Mouse (Mus musculus): ENCODE data around the gene Zkscan3. TPM values are rescaled to one million over a fixed set of nuclear protein-coding genes. Genes with fewer than 3 reads are reported as not detected.
A peak's percentile ranks its signal among the peaks of the same experiment; 100 is the strongest.

The Zkscan3 gene
- polyA plus RNA-seq, 1 experiment: 11.7 TPM

- Histone ChIP-seq H3K27ac (ENCODE audit: insufficient read depth, low read depth, low read length) (no peak overlapping the region), H3K36me3 (ENCODE audit: control insufficient read depth, insufficient read depth, low read length) (peaks cover 46% of the 10 kb centered on the region), H3K4me3 (ENCODE audit: low read depth, low read length) (no peak overlapping the region), H3K27me3 (ENCODE audit: control insufficient read depth, insufficient read depth, low read length) (no peaks in the 10 kb centered on the region), H3K4me1 (ENCODE audit: control insufficient read depth, insufficient read depth, insufficient read length, low read length) (no peaks in the 10 kb centered on the region)
- WGBS: 92% methylated on average over 6 of the region's 6 CpGs
- TF ChIP-seq CTCF (IDR thresholded peaks at IDR 0.05; ENCODE audit: extremely low read depth, insufficient read length, insufficient replicate concordance, low read depth, low read length) (no peak), POLR2A (IDR thresholded peaks at IDR 0.05; ENCODE audit: low read depth, low read length) (no peak)
Measured at GRCm38 (mm10) chr13:21395623-21396022, 6.9 kb downstream of the Zkscan3 start.

- H3K36me3 ChIP-seq (ENCODE audit: control insufficient read depth, insufficient read depth, low read length): peaks cover 49% of the 10 kb centered on the region
- no peak overlapping the region for H3K27ac ChIP-seq (ENCODE audit: insufficient read depth, low read depth, low read length)
- no peaks in the 10 kb centered on the region for H3K27me3 ChIP-seq (ENCODE audit: control insufficient read depth, insufficient read depth, low read length)
- H3K4me3 ChIP-seq (ENCODE audit: low read depth, low read length): no peak overlapping the region
- no peaks in the 10 kb centered on the region for H3K4me1 ChIP-seq (ENCODE audit: control insufficient read depth, insufficient read depth, insufficient read length, low read length)
- 91% methylated on average over 1 of the region's 1 CpGs for whole genome bisulfite sequencing
- no peak for TF ChIP-seq POLR2A (IDR thresholded peaks at IDR 0.05; ENCODE audit: low read depth, low read length)
- no peak for TF ChIP-seq CTCF (IDR thresholded peaks at IDR 0.05; ENCODE audit: extremely low read depth, insufficient read length, insufficient replicate concordance, low read depth, low read length)
Measured at GRCm38 (mm10) chr13:21395211-21395610, 7.3 kb downstream of the Zkscan3 start.

GRCm38 (mm10) chr13:21377773-21378172 is 24.8 kb downstream of the Zkscan3 start:
- Histone ChIP-seq H3K36me3 (ENCODE audit: control insufficient read depth, insufficient read depth, low read length) (no peaks in the 10 kb centered on the region), H3K4me3 (ENCODE audit: low read depth, low read length) (no peak overlapping the region), H3K27ac (ENCODE audit: insufficient read depth, low read depth, low read length) (no peak overlapping the region), H3K4me1 (ENCODE audit: control insufficient read depth, insufficient read depth, insufficient read length, low read length) (no peaks in the 10 kb centered on the region), H3K27me3 (ENCODE audit: control insufficient read depth, insufficient read depth, low read length) (no peaks in the 10 kb centered on the region)
- no peak for TF ChIP-seq POLR2A (IDR thresholded peaks at IDR 0.05; ENCODE audit: low read depth, low read length)
- TF ChIP-seq CTCF (IDR thresholded peaks at IDR 0.05; ENCODE audit: extremely low read depth, insufficient read length, insufficient replicate concordance, low read depth, low read length): no peak
- WGBS: 88% methylated on average over 2 of the region's 2 CpGs

GRCm38 (mm10) chr13:21372700-21373099 is 29.9 kb downstream of the Zkscan3 start:
- 84% methylated on average over 2 of the region's 2 CpGs for WGBS
- no peak for TF ChIP-seq CTCF (IDR thresholded peaks at IDR 0.05; ENCODE audit: extremely low read depth, insufficient read length, insufficient replicate concordance, low read depth, low read length)
- no peak for TF ChIP-seq POLR2A (IDR thresholded peaks at IDR 0.05; ENCODE audit: low read depth, low read length)
- no peak overlapping the region for H3K4me3 ChIP-seq (ENCODE audit: low read depth, low read length)
- peaks cover 17% of the 10 kb centered on the region for H3K36me3 ChIP-seq (ENCODE audit: control insufficient read depth, insufficient read depth, low read length)
- no peak overlapping the region for H3K27ac ChIP-seq (ENCODE audit: insufficient read depth, low read depth, low read length)
- H3K4me1 ChIP-seq (ENCODE audit: control insufficient read depth, insufficient read depth, insufficient read length, low read length): no peaks in the 10 kb centered on the region
- no peaks in the 10 kb centered on the region for H3K27me3 ChIP-seq (ENCODE audit: control insufficient read depth, insufficient read depth, low read length)

- H3K4me1 ChIP-seq (ENCODE audit: control insufficient read depth, insufficient read depth, insufficient read length, low read length): 0 out of 2 replicates have a peak, but pooled peaks cover 1% of the 10 kb centered on the region
- no peaks in the 10 kb centered on the region for H3K27me3 ChIP-seq (ENCODE audit: control insufficient read depth, insufficient read depth, low read length)
- H3K36me3 ChIP-seq (ENCODE audit: control insufficient read depth, insufficient read depth, low read length): peaks cover 20% of the 10 kb centered on the region
- TF ChIP-seq POLR2A (IDR thresholded peaks at IDR 0.05; ENCODE audit: low read depth, low read length) (no peak), CTCF (IDR thresholded peaks at IDR 0.05; ENCODE audit: extremely low read depth, insufficient read length, insufficient replicate concordance, low read depth, low read length) (no peak)
- 71% methylated on average over 6 of the region's 6 CpGs for WGBS
- H3K27ac ChIP-seq (ENCODE audit: insufficient read depth, low read depth, low read length): no peak overlapping the region
- no peak overlapping the region for H3K4me3 ChIP-seq (ENCODE audit: low read depth, low read length)
Measured at GRCm38 (mm10) chr13:21366635-21367034, 35.9 kb downstream of the Zkscan3 start.

- Histone ChIP-seq H3K27me3 (ENCODE audit: control insufficient read depth, insufficient read depth, low read length) (no peaks in the 10 kb centered on the region), H3K4me1 (ENCODE audit: control insufficient read depth, insufficient read depth, insufficient read length, low read length) (0 out of 2 replicates have a peak, but pooled peaks cover 1% of the 10 kb centered on the region), H3K36me3 (ENCODE audit: control insufficient read depth, insufficient read depth, low read length) (peaks cover 7% of the 10 kb centered on the region), H3K27ac (ENCODE audit: insufficient read depth, low read depth, low read length) (no peak overlapping the region), H3K4me3 (ENCODE audit: low read depth, low read length) (no peak overlapping the region)
- WGBS: 70% methylated on average over 12 of the region's 12 CpGs
- TF ChIP-seq CTCF (IDR thresholded peaks at IDR 0.05; ENCODE audit: extremely low read depth, insufficient read length, insufficient replicate concordance, low read depth, low read length) (no peak), POLR2A (IDR thresholded peaks at IDR 0.05; ENCODE audit: low read depth, low read length) (no peak)
Measured at GRCm38 (mm10) chr13:21363719-21364118, 38.8 kb downstream of the Zkscan3 start.

GRCm38 (mm10) chr13:21362621-21363248 is 39.8 kb downstream of the Zkscan3 start, which contains the start of gene Zscan12:
Gene Zscan12, plus strand, starts transcription at chr13:21362820.
- no peak within 1 kb of the TSS for H3K27ac ChIP-seq (ENCODE audit: insufficient read depth, low read depth, low read length)
- peaks cover 3% of the 10 kb centered on the region; the same call in 1 of the 2 replicates for H3K36me3 ChIP-seq (ENCODE audit: control insufficient read depth, insufficient read depth, low read length)
- under 1% methylated on average over 29 of the region's 29 CpGs for WGBS
- H3K4me3 ChIP-seq (ENCODE audit: low read depth, low read length): peak within 1 kb of the TSS; percentile 83
- H3K4me1 ChIP-seq (ENCODE audit: control insufficient read depth, insufficient read depth, insufficient read length, low read length): 0 out of 2 replicates have a peak, but pooled peaks cover 1% of the 10 kb centered on the region
- H3K27me3 ChIP-seq (ENCODE audit: control insufficient read depth, insufficient read depth, low read length): no peaks in the 10 kb centered on the region
- TF ChIP-seq CTCF (IDR thresholded peaks at IDR 0.05; ENCODE audit: extremely low read depth, insufficient read length, insufficient replicate concordance, low read depth, low read length) (no peak), POLR2A (IDR thresholded peaks at IDR 0.05; ENCODE audit: low read depth, low read length) (peak; percentile 75)

All from small intestine, adult 2 months (tissue).